Mouse (Mus musculus): ENCODE measurements around the gene Olfr896-ps1.

Olfr896-ps1 gene

DNA sequence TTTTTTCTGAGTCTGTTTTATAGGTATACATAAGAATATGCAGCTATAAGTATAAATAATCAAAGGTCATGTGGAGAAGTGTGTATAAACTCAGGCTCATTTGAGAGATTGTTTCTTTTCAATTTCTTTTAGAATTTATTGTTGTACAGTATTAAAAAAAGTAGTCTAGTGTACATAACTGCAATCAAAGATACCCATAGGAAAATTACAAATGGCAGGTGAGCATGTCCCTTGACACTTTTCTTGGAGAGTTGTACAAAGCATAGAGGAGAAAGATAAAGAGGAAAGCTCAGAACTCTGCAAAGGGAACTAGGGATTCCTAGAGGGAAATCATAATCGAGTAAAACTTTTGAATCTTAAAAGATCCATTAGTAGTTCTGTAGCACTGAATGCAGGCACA is at the start of gene Olfr896-ps1:
Gene Olfr896-ps1, plus strand, starts transcription at position 301 of the 400 bp plus-strand sequence.
- DNase-seq = no peak

DNA sequence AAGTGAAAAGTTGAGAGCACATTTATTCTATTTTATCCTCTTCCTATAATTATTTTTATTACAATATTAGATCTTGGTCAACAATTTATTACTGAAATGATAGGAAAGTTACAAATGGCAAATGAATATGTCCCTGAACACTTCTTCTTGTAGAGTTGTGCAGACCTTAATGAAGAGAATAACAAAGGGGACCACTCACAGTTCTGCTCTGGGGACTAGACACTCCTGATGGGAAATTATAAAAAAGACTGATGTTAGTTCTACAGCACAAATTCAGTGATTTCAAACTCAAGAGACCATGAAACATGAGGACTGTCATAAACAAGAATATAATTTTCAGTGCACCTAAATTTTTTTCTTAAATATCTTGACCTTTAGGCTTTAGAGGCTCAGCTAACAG is 38.4 kb upstream of the Olfr896-ps1 start, which contains the start of gene Olfr143:
Gene Olfr143, plus strand, starts transcription at position 301 of the 400 bp plus-strand sequence.
- no peak for DNase-seq

DNA sequence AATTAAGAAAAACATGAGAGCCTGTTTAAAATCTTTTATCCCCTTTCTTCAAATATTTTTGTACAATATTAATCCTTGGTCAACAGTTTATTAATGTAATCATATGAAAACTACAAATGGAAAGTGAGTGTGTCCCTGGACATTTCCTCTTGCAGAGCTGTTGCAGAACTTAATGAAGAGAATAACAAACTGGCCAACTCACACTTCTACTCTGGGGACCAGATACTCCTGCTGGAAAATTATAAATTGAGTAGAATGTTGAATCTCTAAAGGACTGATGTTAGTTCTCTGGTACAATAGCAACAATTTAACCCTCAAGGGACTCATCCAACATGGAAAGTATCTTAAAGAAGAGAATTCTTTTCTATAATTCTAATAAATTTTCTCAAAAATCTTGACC is 23.4 kb upstream of the Olfr896-ps1 start, which contains the start of gene Olfr895:
Gene Olfr895, plus strand, starts transcription at position 301 of the 400 bp plus-strand sequence.
- DNase-seq = no peak

DNA sequence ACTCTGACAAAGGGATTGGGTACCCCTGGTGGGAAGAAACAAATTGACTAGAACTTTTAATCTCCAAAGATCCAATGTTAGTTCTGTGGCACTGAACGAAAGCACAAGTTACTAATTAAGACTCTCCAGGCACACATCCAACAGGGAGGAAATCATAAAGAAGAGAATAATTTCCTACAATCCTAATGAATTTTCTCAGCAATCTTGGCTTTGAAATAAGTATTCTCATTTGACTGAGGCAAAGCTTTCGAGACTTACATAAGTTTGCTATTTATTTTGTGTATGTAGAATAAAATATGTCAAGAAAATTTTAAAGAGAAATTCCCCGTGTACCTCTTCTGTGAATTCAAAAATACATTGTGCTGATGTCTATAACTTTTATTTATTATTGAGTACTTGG is 37.9 kb downstream of the Olfr896-ps1 start, which contains the start of gene Olfr25:
Gene Olfr25, plus strand, starts transcription at position 301 of the 400 bp plus-strand sequence.
- no peak for DNase-seq

Measured in kidney, adult 18-20 months (tissue).